Mouse (Mus musculus): ENCODE data around the gene Fbxw4. TPM values are rescaled to one million over a fixed set of nuclear protein-coding genes. Genes with fewer than 3 reads are reported as not detected.

The Fbxw4 gene
- polyA plus RNA-seq, 1 experiment, result 15.5 TPM

DNA sequence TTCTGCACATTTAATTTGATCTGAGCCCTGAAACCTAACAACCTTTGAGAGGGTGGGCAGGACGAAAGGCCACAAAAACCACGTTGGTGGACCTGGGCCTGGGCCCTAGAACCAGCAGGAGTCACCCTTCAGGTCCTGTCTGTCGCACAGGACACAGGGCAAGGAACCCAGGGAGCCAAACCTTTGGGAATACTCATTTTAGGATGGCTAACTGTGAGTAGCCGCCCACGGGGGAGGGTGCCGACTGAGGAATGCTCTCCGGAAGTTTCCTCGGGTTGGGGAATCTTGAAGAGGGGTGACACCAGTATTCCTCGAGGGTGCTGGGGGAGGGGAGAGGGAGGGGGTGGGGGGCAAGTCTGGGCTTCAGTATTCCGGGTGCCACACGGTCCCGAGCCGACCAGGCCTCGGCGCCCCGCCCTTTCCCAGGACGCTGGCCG lies 793 bp downstream of the Fbxw4 start:
- H3K9me3 ChIP-seq (replicated peaks; ENCODE audit: control insufficient read depth, insufficient read depth, low read length, poor library complexity, severe bottlenecking), result no peaks in the 10 kb centered on the region
- H3K27me3 ChIP-seq (ENCODE audit: control insufficient read depth, insufficient read depth, low read length, poor library complexity, severe bottlenecking), result no peaks in the 10 kb centered on the region
- H3K36me3 ChIP-seq (ENCODE audit: control insufficient read depth, insufficient read depth, low read length, poor library complexity, severe bottlenecking), result no peaks in the 10 kb centered on the region
- no peaks in the 10 kb centered on the region for H3K4me1 ChIP-seq (ENCODE audit: control insufficient read depth, insufficient read depth, low read length)
- TF ChIP-seq POLR2A (IDR thresholded peaks at IDR 0.05; ENCODE audit: insufficient read depth, low read length) (no peak), EP300 (IDR thresholded peaks at IDR 0.05; ENCODE audit: insufficient read depth, low read depth, low read length) (no peak), CTCF (IDR thresholded peaks at IDR 0.05; ENCODE audit: low read depth, low read length) (no peak)
- H3K27ac ChIP-seq (ENCODE audit: insufficient read depth, low read length), result no peak overlapping the region
- H3K4me3 ChIP-seq (ENCODE audit: low read depth, low read length), result peak overlapping the region; percentile 77
- H3K9ac ChIP-seq (ENCODE audit: low read depth, poor library complexity, severe bottlenecking), result peak overlapping the region; percentile 94

DNA sequence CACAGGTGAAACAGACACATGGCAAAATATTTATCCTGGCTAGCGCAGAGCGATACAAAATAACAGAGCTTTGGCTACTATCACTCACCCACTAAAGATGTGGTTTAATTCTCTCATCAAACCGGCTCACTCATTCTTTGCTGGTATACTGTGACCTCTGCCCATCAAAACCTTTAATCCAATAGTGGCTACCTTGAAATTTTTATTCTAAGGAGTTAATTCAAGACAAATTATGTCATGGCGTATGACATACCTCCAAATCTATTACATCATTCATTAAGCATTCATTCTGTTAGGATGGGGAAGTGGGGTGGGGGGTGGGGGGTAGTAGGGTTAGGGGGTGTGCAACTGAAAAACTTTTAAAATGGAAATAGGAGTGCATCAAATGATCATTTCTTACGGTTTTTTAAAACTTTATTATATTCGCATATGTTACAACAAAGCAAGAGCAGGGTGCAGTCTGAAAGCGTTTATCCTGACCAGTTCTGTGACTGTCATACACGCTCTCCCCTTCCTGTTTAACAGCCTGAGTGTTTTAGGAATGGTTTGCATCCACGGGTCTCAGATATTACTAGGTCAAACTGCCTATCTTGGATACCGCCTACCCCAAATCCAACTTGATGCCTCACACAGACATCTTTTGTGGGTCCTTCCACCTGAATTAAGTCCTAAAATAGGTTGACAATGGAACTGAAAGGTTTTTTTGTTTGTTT lies 1.4 kb downstream of the Fbxw4 start:
- peak overlapping the region; percentile 94 for H3K9ac ChIP-seq (ENCODE audit: low read depth, poor library complexity, severe bottlenecking)
- H3K4me1 ChIP-seq (ENCODE audit: control insufficient read depth, insufficient read depth, low read length), result no peaks in the 10 kb centered on the region
- no peak overlapping the region for H3K4me3 ChIP-seq (ENCODE audit: low read depth, low read length)
- H3K27me3 ChIP-seq (ENCODE audit: control insufficient read depth, insufficient read depth, low read length, poor library complexity, severe bottlenecking), result no peaks in the 10 kb centered on the region
- TF ChIP-seq CTCF (IDR thresholded peaks at IDR 0.05; ENCODE audit: low read depth, low read length) (no peak), POLR2A (IDR thresholded peaks at IDR 0.05; ENCODE audit: insufficient read depth, low read length) (no peak), EP300 (IDR thresholded peaks at IDR 0.05; ENCODE audit: insufficient read depth, low read depth, low read length) (no peak)
- H3K36me3 ChIP-seq (ENCODE audit: control insufficient read depth, insufficient read depth, low read length, poor library complexity, severe bottlenecking), result no peaks in the 10 kb centered on the region
- H3K27ac ChIP-seq (ENCODE audit: insufficient read depth, low read length), result no peak overlapping the region
- no peaks in the 10 kb centered on the region for H3K9me3 ChIP-seq (replicated peaks; ENCODE audit: control insufficient read depth, insufficient read depth, low read length, poor library complexity, severe bottlenecking)

DNA sequence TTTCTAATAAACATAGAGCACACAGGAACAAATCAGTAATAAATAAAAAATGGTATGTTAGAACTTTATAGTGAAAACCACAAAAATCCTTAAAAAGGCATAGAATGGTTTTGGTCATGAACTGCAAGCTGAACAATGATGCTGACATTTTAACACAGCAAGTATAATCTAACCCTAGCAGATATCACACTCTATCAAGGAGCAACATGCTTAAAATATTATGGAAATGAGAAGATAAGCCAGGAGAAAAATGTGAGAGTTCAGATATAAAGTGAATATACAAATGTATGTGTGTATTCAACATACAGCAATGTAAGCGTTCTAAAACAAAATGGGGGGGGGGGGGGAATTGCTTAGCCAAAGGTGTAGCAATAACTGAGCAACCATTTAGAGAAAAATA lies 2.3 kb downstream of the Fbxw4 start:
- H3K9me3 ChIP-seq (replicated peaks; ENCODE audit: control insufficient read depth, insufficient read depth, low read length, poor library complexity, severe bottlenecking), result no peaks in the 10 kb centered on the region
- H3K27me3 ChIP-seq (ENCODE audit: control insufficient read depth, insufficient read depth, low read length, poor library complexity, severe bottlenecking), result no peaks in the 10 kb centered on the region
- no peak overlapping the region for H3K4me3 ChIP-seq (ENCODE audit: low read depth, low read length)
- no peaks in the 10 kb centered on the region for H3K36me3 ChIP-seq (ENCODE audit: control insufficient read depth, insufficient read depth, low read length, poor library complexity, severe bottlenecking)
- no peaks in the 10 kb centered on the region for H3K4me1 ChIP-seq (ENCODE audit: control insufficient read depth, insufficient read depth, low read length)
- H3K9ac ChIP-seq (ENCODE audit: low read depth, poor library complexity, severe bottlenecking), result no peak overlapping the region
- H3K27ac ChIP-seq (ENCODE audit: insufficient read depth, low read length), result no peak overlapping the region
- TF ChIP-seq EP300 (IDR thresholded peaks at IDR 0.05; ENCODE audit: insufficient read depth, low read depth, low read length) (no peak), POLR2A (IDR thresholded peaks at IDR 0.05; ENCODE audit: insufficient read depth, low read length) (no peak), CTCF (IDR thresholded peaks at IDR 0.05; ENCODE audit: low read depth, low read length) (no peak)

- TF ChIP-seq EP300 (IDR thresholded peaks at IDR 0.05; ENCODE audit: insufficient read depth, low read depth, low read length) (no peak), POLR2A (IDR thresholded peaks at IDR 0.05; ENCODE audit: insufficient read depth, low read length) (no peak), CTCF (IDR thresholded peaks at IDR 0.05; ENCODE audit: low read depth, low read length) (no peak)
- Histone ChIP-seq H3K4me3 (ENCODE audit: low read depth, low read length) (no peak overlapping the region), H3K27ac (ENCODE audit: insufficient read depth, low read length) (no peak overlapping the region), H3K27me3 (ENCODE audit: control insufficient read depth, insufficient read depth, low read length, poor library complexity, severe bottlenecking) (no peaks in the 10 kb centered on the region), H3K4me1 (ENCODE audit: control insufficient read depth, insufficient read depth, low read length) (no peaks in the 10 kb centered on the region), H3K9me3 (replicated peaks; ENCODE audit: control insufficient read depth, insufficient read depth, low read length, poor library complexity, severe bottlenecking) (no peaks in the 10 kb centered on the region), H3K36me3 (ENCODE audit: control insufficient read depth, insufficient read depth, low read length, poor library complexity, severe bottlenecking) (no peaks in the 10 kb centered on the region), H3K9ac (ENCODE audit: low read depth, poor library complexity, severe bottlenecking) (no peak overlapping the region)
Measured at GRCm38 (mm10) chr19:45656810-45657595, 3.1 kb downstream of the Fbxw4 start.

GRCm38 (mm10) chr19:45655870-45656269 lies 4.2 kb downstream of the Fbxw4 start:
- Histone ChIP-seq H3K4me1 (ENCODE audit: control insufficient read depth, insufficient read depth, low read length) (no peaks in the 10 kb centered on the region), H3K4me3 (ENCODE audit: low read depth, low read length) (no peak overlapping the region), H3K27me3 (ENCODE audit: control insufficient read depth, insufficient read depth, low read length, poor library complexity, severe bottlenecking) (no peaks in the 10 kb centered on the region), H3K9ac (ENCODE audit: low read depth, poor library complexity, severe bottlenecking) (no peak overlapping the region), H3K27ac (ENCODE audit: insufficient read depth, low read length) (no peak overlapping the region), H3K36me3 (ENCODE audit: control insufficient read depth, insufficient read depth, low read length, poor library complexity, severe bottlenecking) (no peaks in the 10 kb centered on the region), H3K9me3 (replicated peaks; ENCODE audit: control insufficient read depth, insufficient read depth, low read length, poor library complexity, severe bottlenecking) (no peaks in the 10 kb centered on the region)
- TF ChIP-seq CTCF (IDR thresholded peaks at IDR 0.05; ENCODE audit: low read depth, low read length) (no peak), POLR2A (IDR thresholded peaks at IDR 0.05; ENCODE audit: insufficient read depth, low read length) (no peak), EP300 (IDR thresholded peaks at IDR 0.05; ENCODE audit: insufficient read depth, low read depth, low read length) (no peak)

- TF ChIP-seq EP300 (IDR thresholded peaks at IDR 0.05; ENCODE audit: insufficient read depth, low read depth, low read length) (no peak), POLR2A (IDR thresholded peaks at IDR 0.05; ENCODE audit: insufficient read depth, low read length) (no peak), CTCF (IDR thresholded peaks at IDR 0.05; ENCODE audit: low read depth, low read length) (no peak)
- no peak overlapping the region for H3K9ac ChIP-seq (ENCODE audit: low read depth, poor library complexity, severe bottlenecking)
- H3K27ac ChIP-seq (ENCODE audit: insufficient read depth, low read length), result no peak overlapping the region
- H3K27me3 ChIP-seq (ENCODE audit: control insufficient read depth, insufficient read depth, low read length, poor library complexity, severe bottlenecking), result no peaks in the 10 kb centered on the region
- H3K4me1 ChIP-seq (ENCODE audit: control insufficient read depth, insufficient read depth, low read length), result no peaks in the 10 kb centered on the region
- no peak overlapping the region for H3K4me3 ChIP-seq (ENCODE audit: low read depth, low read length)
- H3K9me3 ChIP-seq (replicated peaks; ENCODE audit: control insufficient read depth, insufficient read depth, low read length, poor library complexity, severe bottlenecking), result no peaks in the 10 kb centered on the region
- no peaks in the 10 kb centered on the region for H3K36me3 ChIP-seq (ENCODE audit: control insufficient read depth, insufficient read depth, low read length, poor library complexity, severe bottlenecking)
Measured at GRCm38 (mm10) chr19:45653986-45654385, 6.1 kb downstream of the Fbxw4 start.
